Mouse (Mus musculus) megakaryocyte, adult 5-6 weeks (primary cell): ENCODE results near the gene Noa1. TPM values are rescaled to one million over a fixed set of nuclear protein-coding genes. Genes with fewer than 3 reads are reported as not detected.

Source experiments
- ATAC-seq: 2 replicates; pipeline ENCODE4 v1.8.0; 2016; ENCODE audit warnings: mild to moderate bottlenecking, inconsistent platforms; ENCODE audit not compliant: poor library complexity, severe bottlenecking
- total RNA-seq, 2 experiments: library from RNA; stranded (forward) in 1 of 2; stranded (reverse) in 1 of 2; fragments of 153-499, 151-499 nt in 1 of 2; fragments of 221-1000, 200-1000 nt in 1 of 2; gene quantifications; 2 replicates each; pipeline versions ENCODE4 v1.2.3 to v1.2.4; 2015 to 2017

Noa1 gene
- total RNA-seq, 2 experiments from 2014 or later = 10.2 to 18.0 TPM

DNA sequence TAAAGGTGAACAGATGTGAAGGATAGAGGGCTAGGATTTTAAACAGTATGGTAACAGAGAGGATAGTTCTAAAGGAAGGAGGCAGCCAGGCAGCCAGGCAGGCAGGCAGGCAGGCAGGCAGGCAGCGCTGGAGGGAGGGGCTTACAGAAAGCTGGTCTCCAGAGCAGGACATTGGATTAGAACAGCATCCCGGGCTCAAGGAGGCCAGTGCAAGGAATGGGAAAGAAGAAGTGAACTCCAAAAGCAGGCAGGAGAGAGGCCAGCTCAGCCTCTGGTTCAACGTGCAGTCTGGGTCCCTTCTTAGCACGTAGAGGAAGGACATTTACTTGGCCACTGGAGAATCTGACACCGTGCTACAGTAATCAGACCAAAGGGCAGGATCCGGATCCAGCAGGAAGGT is 49.7 kb downstream of the Noa1 start:
- ATAC-seq = no peak

DNA sequence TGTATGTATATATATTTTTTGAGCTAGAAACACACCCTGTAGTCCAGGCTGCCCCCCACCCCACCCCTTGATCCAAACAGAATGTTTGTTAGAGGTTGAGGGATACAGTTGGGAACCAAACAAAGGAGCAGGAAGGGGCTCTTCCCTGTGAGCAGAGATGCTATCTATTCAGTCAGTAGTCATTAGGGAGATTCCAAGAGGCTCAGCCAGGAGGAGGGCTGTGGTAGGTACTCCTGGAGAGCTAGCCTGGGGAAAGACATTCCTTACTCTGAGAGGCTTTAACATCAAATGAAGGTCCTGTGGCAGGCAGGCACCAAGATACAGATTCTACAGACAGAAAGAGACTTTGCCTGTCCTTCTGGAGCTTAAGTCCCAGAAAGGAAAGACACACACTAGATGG is 50.6 kb downstream of the Noa1 start:
- no peak for ATAC-seq

DNA sequence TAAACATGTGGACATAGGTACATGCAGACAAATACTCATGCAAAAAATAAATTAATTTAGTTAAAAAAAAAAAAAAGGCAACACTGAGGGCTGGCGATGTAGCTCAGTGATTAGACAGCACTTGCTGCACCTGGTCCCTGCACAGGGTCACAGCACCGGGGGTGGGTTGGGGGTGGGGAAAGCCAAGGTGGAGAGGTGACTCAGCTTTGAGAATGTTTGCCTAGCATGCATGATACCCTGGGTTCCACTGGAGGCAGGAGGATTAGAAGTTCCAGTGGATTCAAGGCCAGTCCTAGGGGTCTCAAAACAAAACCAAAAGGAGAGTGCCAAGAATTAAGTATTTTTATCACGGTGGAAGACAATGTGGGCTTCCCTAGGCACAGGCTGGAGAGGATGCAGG is 52.3 kb downstream of the Noa1 start:
- no peak for ATAC-seq

DNA sequence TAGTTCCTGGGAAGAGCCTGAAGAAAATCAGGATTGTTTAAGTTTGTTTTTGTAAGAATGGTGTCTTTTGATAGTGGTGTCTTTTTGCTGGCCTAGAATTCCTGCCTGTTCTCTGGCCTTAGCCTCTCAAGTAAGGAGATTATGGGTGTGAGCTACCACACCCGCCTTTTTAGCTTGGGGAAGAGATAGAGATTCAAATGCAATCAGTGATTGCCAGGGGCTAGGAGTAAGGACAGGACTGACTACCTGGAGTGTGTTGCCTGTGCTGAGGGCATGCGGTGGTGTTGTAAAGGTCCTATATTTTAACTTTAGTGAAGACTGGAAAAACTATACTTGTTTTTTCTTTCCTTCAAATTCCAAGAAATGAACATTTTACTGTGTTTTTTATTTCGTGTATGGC is 55.5 kb downstream of the Noa1 start:
- no peak for ATAC-seq

DNA sequence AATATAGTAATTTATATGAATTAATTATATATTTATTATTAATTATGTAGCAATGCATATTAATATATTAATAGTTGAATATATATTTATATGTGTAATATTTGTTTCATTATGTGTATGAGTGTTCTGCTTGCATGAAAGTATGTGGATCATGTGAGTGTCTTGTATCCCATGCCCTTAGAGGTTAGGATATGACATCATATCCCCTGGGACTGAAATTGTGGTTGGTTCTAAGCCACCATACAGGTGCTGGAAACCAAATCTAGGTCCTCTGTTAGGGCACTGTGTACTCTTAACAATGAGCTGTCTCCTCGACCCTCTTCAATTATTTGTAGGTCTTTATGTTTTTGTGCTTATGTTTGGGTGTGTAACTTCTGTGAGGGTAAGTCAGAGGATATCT is 56.7 kb downstream of the Noa1 start:
- no peak for ATAC-seq

DNA sequence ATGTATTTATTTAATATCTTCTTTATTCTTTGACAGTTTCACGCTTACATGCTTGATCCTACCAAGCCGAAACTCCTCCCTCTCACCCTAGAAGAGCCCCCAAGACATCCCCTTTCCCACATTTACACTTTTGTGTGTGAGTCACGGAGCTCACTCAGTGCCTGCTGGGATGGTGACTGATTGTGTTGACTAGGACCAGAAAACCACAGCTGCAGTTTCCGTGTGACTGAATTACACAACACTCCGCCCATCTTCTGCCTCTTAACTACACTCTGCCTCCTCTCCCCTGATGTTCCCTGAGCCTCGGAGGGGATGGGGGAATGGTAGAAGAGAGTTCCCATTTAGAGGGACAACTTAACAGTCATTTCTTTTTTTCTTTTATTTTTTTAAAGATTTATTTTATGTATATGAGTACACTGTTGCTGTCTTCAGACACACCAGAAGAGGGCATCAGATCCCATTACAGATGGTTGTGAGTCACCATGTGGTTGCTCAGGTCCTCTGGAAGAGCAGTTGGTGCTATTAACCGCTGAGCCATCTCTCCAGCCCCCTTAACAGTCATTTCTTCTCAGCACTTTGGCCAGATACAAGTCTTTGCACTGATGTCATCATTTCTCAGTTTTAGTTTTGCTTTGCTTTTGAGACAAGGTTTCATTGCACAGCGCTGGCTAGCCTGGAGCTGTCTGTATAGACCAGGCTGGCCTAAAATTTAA is 57.6 kb downstream of the Noa1 start:
- peak; percentile 83 for ATAC-seq

DNA sequence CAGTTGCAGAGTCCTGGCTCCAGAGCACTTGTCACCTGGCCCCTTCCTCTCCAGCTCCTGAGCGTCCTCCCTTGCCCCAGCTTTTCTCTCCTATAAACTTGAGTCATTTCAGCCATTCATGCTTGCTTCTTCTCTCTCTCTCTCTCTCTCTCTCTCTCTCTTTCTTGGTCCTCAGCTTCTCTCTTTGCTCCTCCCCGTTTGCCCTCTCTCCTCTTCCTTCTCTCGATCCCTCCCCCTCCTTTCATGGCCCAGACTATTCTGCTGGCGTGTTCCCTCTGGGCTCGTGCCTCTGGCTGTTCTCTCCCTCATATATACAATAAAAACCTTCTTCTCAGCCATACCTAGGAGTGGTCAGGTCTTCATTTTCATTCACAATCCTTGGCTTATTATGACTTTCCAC is 58.2 kb downstream of the Noa1 start:
- ATAC-seq = no peak

DNA sequence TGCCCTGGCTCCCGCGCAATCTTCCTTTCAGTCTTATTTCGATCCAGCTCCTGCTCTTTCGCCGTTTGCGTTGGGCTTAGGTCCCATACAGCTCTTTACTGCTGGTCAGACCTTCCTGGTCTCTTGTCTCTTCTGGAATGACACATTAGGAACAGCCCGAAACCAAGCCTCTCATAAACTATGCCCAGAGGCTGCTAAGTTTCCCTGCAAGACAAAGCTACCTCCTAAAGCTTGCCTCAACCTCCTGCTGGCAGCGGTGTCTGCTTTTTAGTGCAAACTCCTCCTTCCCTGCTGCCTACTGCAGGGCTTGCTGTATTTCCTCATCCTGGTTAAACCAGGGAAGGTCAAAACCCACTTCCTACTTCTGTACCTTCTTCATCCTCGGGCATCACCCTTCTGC is 59.8 kb downstream of the Noa1 start:
- ATAC-seq = peak; percentile 42; the same call in 1 of the 2 replicates

DNA sequence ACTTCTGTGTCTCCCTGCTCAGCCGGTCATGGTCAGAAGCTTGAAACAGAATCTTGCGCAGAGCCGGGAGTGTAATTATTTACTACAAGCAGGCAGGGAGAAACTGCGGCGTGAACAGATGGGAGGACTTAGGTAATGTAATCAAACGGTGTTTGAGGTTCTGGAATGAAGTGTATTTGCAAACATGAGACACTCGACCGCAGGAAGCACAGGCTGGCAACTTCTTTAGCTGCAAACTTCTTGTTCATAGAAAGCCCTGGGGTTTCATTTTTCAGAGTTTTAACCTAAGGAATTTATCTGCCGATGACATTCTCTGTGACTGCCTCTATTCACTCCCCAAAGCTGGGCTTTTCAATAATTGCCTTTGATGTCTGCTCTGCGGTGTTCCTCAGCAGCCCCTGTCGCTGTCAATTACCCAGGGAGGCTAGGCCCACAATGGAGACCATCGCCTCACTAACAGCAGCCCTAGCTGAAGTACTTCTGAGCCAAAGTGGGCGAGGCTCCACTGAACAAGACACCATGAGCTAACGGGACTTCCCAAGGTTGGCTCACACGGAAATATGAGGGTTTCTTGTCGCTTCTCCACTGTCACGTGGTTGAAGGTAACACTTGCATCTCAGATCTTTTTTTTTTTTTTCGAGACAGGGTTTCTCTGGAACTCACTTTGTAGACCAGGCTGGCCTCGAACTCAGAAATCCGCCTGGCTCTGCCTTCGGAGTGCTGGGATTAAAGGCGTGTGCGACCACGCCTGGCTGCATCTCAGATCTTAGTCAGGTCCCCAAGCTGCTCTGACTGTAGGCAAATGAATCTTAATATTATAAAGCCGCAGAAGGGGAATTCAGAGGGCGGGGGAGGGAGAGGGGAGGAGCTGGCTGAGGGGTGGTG is 63.9 kb downstream of the Noa1 start:
- ATAC-seq = peak; percentile 67

DNA sequence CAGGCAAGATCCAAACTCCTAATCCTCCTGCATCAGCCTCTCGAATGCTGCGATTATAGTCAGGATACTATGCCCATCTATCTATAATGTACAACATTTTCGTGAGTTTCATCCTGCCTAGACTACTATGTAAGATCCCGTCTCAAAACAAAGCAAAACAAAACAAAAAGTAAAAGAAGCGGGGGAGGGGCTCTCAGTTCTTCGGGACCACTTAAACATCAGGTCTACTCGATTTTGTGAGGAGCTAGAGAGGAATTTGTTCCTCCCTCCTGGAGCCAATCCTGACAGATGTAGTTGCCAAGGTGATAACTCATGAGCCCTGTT is 64.5 kb downstream of the Noa1 start:
- ATAC-seq = no peak

DNA sequence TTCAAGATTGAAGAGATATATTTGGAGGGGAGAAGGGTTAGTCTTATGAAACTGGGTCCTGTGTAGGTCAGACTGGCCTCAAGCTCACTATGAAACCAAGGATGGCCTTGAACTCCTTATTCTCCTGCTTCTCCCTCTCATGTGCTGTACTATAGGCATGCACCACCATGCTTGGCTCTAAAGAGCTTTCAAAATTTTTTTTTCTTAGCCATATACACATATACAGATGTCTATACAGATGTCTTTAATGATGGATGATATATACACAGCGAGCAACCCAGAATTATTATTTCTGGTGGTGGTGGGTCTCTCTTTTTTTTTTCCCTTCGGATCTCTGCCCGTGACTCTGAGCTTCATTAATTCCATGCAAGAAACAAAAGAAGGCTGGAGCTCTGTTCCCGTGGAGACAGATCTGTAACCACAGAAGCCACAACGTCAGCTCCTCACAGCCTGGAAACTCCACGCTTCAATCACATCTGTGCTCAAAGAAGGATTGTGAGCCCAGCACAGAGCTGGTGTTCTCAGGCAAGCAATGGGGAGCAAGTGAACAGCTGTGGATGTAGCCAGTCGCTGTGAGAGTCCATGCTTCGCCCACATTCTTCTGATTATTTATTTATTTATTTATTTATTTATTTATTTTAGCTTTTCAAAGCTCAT is 65.4 kb downstream of the Noa1 start:
- ATAC-seq = no peak

Other genes starting within 250 kb of the Noa1 start
- gene Hopx, start 195.0 kb downstream of the Noa1 start, total RNA-seq (2015) = 104 and 127 TPM in 2 replicates
- 35.5 and 46.3 TPM in 2 replicates for gene Hopx, start 195.0 kb downstream of the Noa1 start, total RNA-seq (2017)
- gene Spink2, start 98.6 kb downstream of the Noa1 start, total RNA-seq (2015) = 2.2 and 4.9 TPM in 2 replicates
- 3.3 and 5.4 TPM in 2 replicates for gene Spink2, start 98.6 kb downstream of the Noa1 start, total RNA-seq (2017)
- gene Rest, start 44.6 kb downstream of the Noa1 start, total RNA-seq (2015) = 19.9 and 21.1 TPM in 2 replicates
- gene Rest, start 44.6 kb downstream of the Noa1 start, total RNA-seq (2017) = 31.5 and 37.9 TPM in 2 replicates
- 60.9 and 79.2 TPM in 2 replicates for gene Polr2b, start 63 bp upstream of the Noa1 start, total RNA-seq (2015)
- 100 and 101 TPM in 2 replicates for gene Polr2b, start 63 bp upstream of the Noa1 start, total RNA-seq (2017)
- 3.6 and 4.5 TPM in 2 replicates for gene Igfbp7, start 98.0 kb upstream of the Noa1 start, total RNA-seq (2015)
- gene Igfbp7, start 98.0 kb upstream of the Noa1 start, total RNA-seq (2017) = 2.6 and 4.1 TPM in 2 replicates